Mouse (Mus musculus): ENCODE measurements around the gene Tm4sf1. TPM values are rescaled to one million over a fixed set of nuclear protein-coding genes. Genes with fewer than 3 reads are reported as not detected.

The Tm4sf1 gene
- polyA plus RNA-seq, 1 experiment from 2014 or later = 6.8 TPM

GRCm38 (mm10) chr3:57301366-57301765, 422 bp downstream of the Tm4sf1 start:
- Histone ChIP-seq H3K36me3 (replicated peaks) (no peaks in the 10 kb centered on the region), H3K9me3 (no peaks in the 10 kb centered on the region), H3K4me3 (no peak overlapping the region), H3K4me1 (no peaks in the 10 kb centered on the region), H3K27me3 (ENCODE audit: poor library complexity, severe bottlenecking) (no peaks in the 10 kb centered on the region), H3K27ac (no peak overlapping the region)
- WGBS = 87% methylated on average over 4 of the region's 4 CpGs
- DNase-seq (ENCODE audit: extremely low spot score, low spot score) = no peak

- Histone ChIP-seq H3K27me3 (ENCODE audit: poor library complexity, severe bottlenecking) (no peaks in the 10 kb centered on the region), H3K9me3 (no peaks in the 10 kb centered on the region), H3K4me1 (peaks cover 5% of the 10 kb centered on the region; the same call in 1 of the 2 replicates), H3K36me3 (replicated peaks) (no peaks in the 10 kb centered on the region), H3K4me3 (no peak overlapping the region), H3K27ac (no peak overlapping the region)
- 89% methylated on average over 2 of the region's 2 CpGs for WGBS
- DNase-seq (ENCODE audit: extremely low spot score, low spot score) = no peak
Observed at GRCm38 (mm10) chr3:57297991-57298390, 3.8 kb downstream of the Tm4sf1 start.

- Histone ChIP-seq H3K4me1 (peaks cover 5% of the 10 kb centered on the region; the same call in 1 of the 2 replicates), H3K27me3 (ENCODE audit: poor library complexity, severe bottlenecking) (no peaks in the 10 kb centered on the region), H3K27ac (no peak overlapping the region), H3K9me3 (no peaks in the 10 kb centered on the region), H3K4me3 (no peak overlapping the region), H3K36me3 (replicated peaks) (no peaks in the 10 kb centered on the region)
- DNase-seq (ENCODE audit: extremely low spot score, low spot score) = no peak
Observed at GRCm38 (mm10) chr3:57296574-57296973, 5.2 kb downstream of the Tm4sf1 start.

GRCm38 (mm10) chr3:57295631-57296030, 6.2 kb downstream of the Tm4sf1 start:
- no peak overlapping the region for H3K4me3 ChIP-seq
- no peaks in the 10 kb centered on the region for H3K9me3 ChIP-seq
- H3K36me3 ChIP-seq (replicated peaks) = no peaks in the 10 kb centered on the region
- no peak for DNase-seq (ENCODE audit: extremely low spot score, low spot score)
- peaks cover 5% of the 10 kb centered on the region; the same call in 1 of the 2 replicates for H3K4me1 ChIP-seq
- no peaks in the 10 kb centered on the region for H3K27me3 ChIP-seq (ENCODE audit: poor library complexity, severe bottlenecking)
- no peak overlapping the region for H3K27ac ChIP-seq
- 89% methylated on average over 4 of the region's 4 CpGs for WGBS

GRCm38 (mm10) chr3:57294742-57295525, 6.9 kb downstream of the Tm4sf1 start:
- Histone ChIP-seq H3K27me3 (ENCODE audit: poor library complexity, severe bottlenecking) (no peaks in the 10 kb centered on the region), H3K9me3 (no peaks in the 10 kb centered on the region), H3K4me3 (no peak overlapping the region), H3K27ac (0 out of 2 replicates have a peak overlapping the region, but pooled peaks have one; percentile 25), H3K36me3 (replicated peaks) (no peaks in the 10 kb centered on the region), H3K4me1 (peaks cover 5% of the 10 kb centered on the region; the same call in 1 of the 2 replicates)
- no peak for DNase-seq (ENCODE audit: extremely low spot score, low spot score)
- 78% methylated on average over 21 of the region's 21 CpGs for WGBS

GRCm38 (mm10) chr3:57293925-57294324, 7.9 kb downstream of the Tm4sf1 start:
- no peak overlapping the region for H3K4me3 ChIP-seq
- H3K27me3 ChIP-seq (ENCODE audit: poor library complexity, severe bottlenecking) = no peaks in the 10 kb centered on the region
- H3K36me3 ChIP-seq (replicated peaks) = no peaks in the 10 kb centered on the region
- WGBS = 79% methylated on average over 4 of the region's 4 CpGs
- no peaks in the 10 kb centered on the region for H3K9me3 ChIP-seq
- no peak for DNase-seq (ENCODE audit: extremely low spot score, low spot score)
- peaks cover 5% of the 10 kb centered on the region; the same call in 1 of the 2 replicates for H3K4me1 ChIP-seq
- H3K27ac ChIP-seq = no peak overlapping the region

- WGBS = 84% methylated on average over 11 of the region's 11 CpGs
- Histone ChIP-seq H3K27me3 (ENCODE audit: poor library complexity, severe bottlenecking) (no peaks in the 10 kb centered on the region), H3K27ac (no peak overlapping the region), H3K9me3 (no peaks in the 10 kb centered on the region), H3K4me3 (no peak overlapping the region), H3K4me1 (peaks cover 8% of the 10 kb centered on the region), H3K36me3 (replicated peaks) (no peaks in the 10 kb centered on the region)
- DNase-seq (ENCODE audit: extremely low spot score, low spot score) = no peak
Observed at GRCm38 (mm10) chr3:57292826-57293225, 9.0 kb downstream of the Tm4sf1 start.

GRCm38 (mm10) chr3:57288944-57289491, 12.8 kb downstream of the Tm4sf1 start:
- H3K4me3 ChIP-seq = no peak overlapping the region
- H3K36me3 ChIP-seq (replicated peaks) = no peaks in the 10 kb centered on the region
- H3K27ac ChIP-seq = no peak overlapping the region
- 88% methylated on average over 1 of the region's 1 CpGs for WGBS
- DNase-seq (ENCODE audit: extremely low spot score, low spot score) = no peak
- no peaks in the 10 kb centered on the region for H3K9me3 ChIP-seq
- no peaks in the 10 kb centered on the region for H3K27me3 ChIP-seq (ENCODE audit: poor library complexity, severe bottlenecking)
- peaks cover 9% of the 10 kb centered on the region for H3K4me1 ChIP-seq

GRCm38 (mm10) chr3:57287854-57288720, 13.7 kb downstream of the Tm4sf1 start:
- 42% methylated on average over 7 of the region's 7 CpGs for WGBS
- Histone ChIP-seq H3K4me3 (no peak overlapping the region), H3K27ac (no peak overlapping the region), H3K4me1 (peaks cover 9% of the 10 kb centered on the region), H3K36me3 (replicated peaks) (no peaks in the 10 kb centered on the region), H3K27me3 (ENCODE audit: poor library complexity, severe bottlenecking) (no peaks in the 10 kb centered on the region), H3K9me3 (no peaks in the 10 kb centered on the region)
- no peak for DNase-seq (ENCODE audit: extremely low spot score, low spot score)

- no peaks in the 10 kb centered on the region for H3K27me3 ChIP-seq (ENCODE audit: poor library complexity, severe bottlenecking)
Observed at GRCm38 (mm10) chr3:57287438-57287837, 14.3 kb downstream of the Tm4sf1 start.

GRCm38 (mm10) chr3:57278225-57278624, 23.6 kb downstream of the Tm4sf1 start:
- Histone ChIP-seq H3K27ac (no peak overlapping the region), H3K4me1 (no peaks in the 10 kb centered on the region), H3K4me3 (no peak overlapping the region), H3K36me3 (replicated peaks) (no peaks in the 10 kb centered on the region), H3K27me3 (ENCODE audit: poor library complexity, severe bottlenecking) (no peaks in the 10 kb centered on the region), H3K9me3 (no peaks in the 10 kb centered on the region)
- 91% methylated on average over 4 of the region's 4 CpGs for WGBS
- DNase-seq (ENCODE audit: extremely low spot score, low spot score) = no peak

More at GRCm38 (mm10) chr3:57287438-57287837, 14.3 kb downstream of the Tm4sf1 start:
- Histone ChIP-seq H3K4me1 (peaks cover 9% of the 10 kb centered on the region), H3K27ac (no peak overlapping the region), H3K4me3 (no peak overlapping the region), H3K36me3 (replicated peaks) (no peaks in the 10 kb centered on the region), H3K9me3 (no peaks in the 10 kb centered on the region)
- 74% methylated on average over 4 of the region's 4 CpGs for WGBS
- no peak for DNase-seq (ENCODE audit: extremely low spot score, low spot score)

GRCm38 (mm10) chr3:57277453-57277852, 24.3 kb downstream of the Tm4sf1 start:
- H3K36me3 ChIP-seq (replicated peaks) = no peaks in the 10 kb centered on the region
- DNase-seq (ENCODE audit: extremely low spot score, low spot score) = no peak
- no peaks in the 10 kb centered on the region for H3K9me3 ChIP-seq
- WGBS = 87% methylated on average over 5 of the region's 5 CpGs
- H3K27ac ChIP-seq = no peak overlapping the region
- no peaks in the 10 kb centered on the region for H3K27me3 ChIP-seq (ENCODE audit: poor library complexity, severe bottlenecking)
- no peak overlapping the region for H3K4me3 ChIP-seq
- H3K4me1 ChIP-seq = no peaks in the 10 kb centered on the region
